21 mouse cellular contexts compared by ENCODE assay signal in genomic region chr1:185933623-185934022, GRCm38 (mm10).
"Had no signal": no experiment of that assay in that cellular context is flagged by ENCODE, and none has a peak within 500 bp of the region (broad histone marks: within the 10 kb centered on the region; RNA-seq: fewer than 3 reads in every experiment).

No protein-coding gene starts in this region.

- H3K4me3 ChIP-seq: liver, embryonic 13.5 days; liver, embryonic 15.5 days; megakaryocyte, embryonic 14.5 days; midbrain, embryonic 12.5 days; myocyte; neural tube, embryonic 13.5 days; neural tube, embryonic 15.5 days had no signal

- H3K9me3 ChIP-seq: liver, embryonic 13.5 days; liver, embryonic 15.5 days; midbrain, embryonic 12.5 days; neural tube, embryonic 13.5 days; neural tube, embryonic 15.5 days had no signal

- ATAC-seq: liver, postnatal 0 days; midbrain, embryonic 16.5 days had no signal

- DNase-seq: liver, embryonic 13.5 days; liver, postnatal 0 days; lung, postnatal 36 days; midbrain, embryonic 14.5 days; retina, postnatal 1 day; right cerebral cortex, adult 18-20 months; right cerebral cortex, postnatal 25 days; right cerebral cortex, postnatal 4 days; spleen, adult 18-20 months; thymus, adult 18-20 months; thymus, postnatal 14 days; thymus, postnatal 36 days had no signal

- H3K4me1 ChIP-seq: liver, embryonic 13.5 days; liver, embryonic 15.5 days; megakaryocyte, embryonic 14.5 days; neural tube, embryonic 13.5 days; neural tube, embryonic 15.5 days had no signal

- H3K27ac ChIP-seq: liver, embryonic 13.5 days; liver, embryonic 15.5 days; macrophage; midbrain, embryonic 12.5 days; neural tube, embryonic 13.5 days; neural tube, embryonic 15.5 days had no signal

- H3K36me3 ChIP-seq: liver, embryonic 13.5 days; liver, embryonic 15.5 days; midbrain, embryonic 12.5 days; neural tube, embryonic 13.5 days; neural tube, embryonic 15.5 days had no signal

- H3K4me2 ChIP-seq: liver, embryonic 11.5 days; liver, embryonic 13.5 days; liver, embryonic 15.5 days; midbrain, embryonic 12.5 days; neural tube, embryonic 13.5 days; neural tube, embryonic 15.5 days had no signal

- H3K9ac ChIP-seq: liver, embryonic 13.5 days; liver, embryonic 15.5 days; liver, postnatal 0 days; midbrain, embryonic 12.5 days; neural tube, embryonic 13.5 days; neural tube, embryonic 15.5 days had no signal

- H3K27me3 ChIP-seq: liver, embryonic 13.5 days; liver, embryonic 15.5 days; megakaryocyte, embryonic 14.5 days; midbrain, embryonic 12.5 days; neural tube, embryonic 13.5 days; neural tube, embryonic 15.5 days had no signal
